Mouse (Mus musculus): ENCODE data around the gene Vmn1r79. TPM values are rescaled to one million over a fixed set of nuclear protein-coding genes. Genes with fewer than 3 reads are reported as not detected.
"Not testable (repeated sequence)": the region's sequence is repeated elsewhere in the genome, so short reads cannot be mapped to it uniquely, and the experiment has no call there.

Gene Vmn1r79
- not detected in 2 replicates for polyA plus RNA-seq (2015; fragmentation: Nextera tagmentation; extraction: Ambion mirVana)

GRCm38 (mm10) chr7:12170979-12171378 is at the start of gene Vmn1r79:
Gene Vmn1r79 (plus strand): TSS chr7:12171279.
- H3K4me3 ChIP-seq, result not testable (repeated sequence)

GRCm38 (mm10) chr7:12149957-12150356 is 21.1 kb upstream of the Vmn1r79 start, which contains the start of gene Vmn1r78:
Gene Vmn1r78 (plus strand): TSS chr7:12150257.
- Histone ChIP-seq H3K4me3 (no peak within 1 kb of the TSS), H3K27me3 (no peaks in the 10 kb centered on the region), H3K36me3 (ENCODE audit: poor library complexity, severe bottlenecking) (no peaks in the 10 kb centered on the region), H3K4me1 (no peaks in the 10 kb centered on the region), H3K4me2 (no peak within 1 kb of the TSS), H3K9me3 (replicated peaks) (peaks cover 6% of the 10 kb centered on the region; the same call in 1 of the 2 replicates), H3K9ac (no peak within 1 kb of the TSS), H3K27ac (no peak within 1 kb of the TSS)
- 59% methylated on average over 2 of the region's 2 CpGs for WGBS
- ATAC-seq, result no peak

More at GRCm38 (mm10) chr7:12170979-12171378, at the start of gene Vmn1r79:
- H3K4me2 ChIP-seq; H3K27ac ChIP-seq; H3K9me3 ChIP-seq (replicated peaks); ATAC-seq; H3K9ac ChIP-seq; H3K36me3 ChIP-seq (ENCODE audit: poor library complexity, severe bottlenecking); H3K4me1 ChIP-seq; H3K27me3 ChIP-seq: not testable (repeated sequence)

- not testable (repeated sequence) for H3K4me3 ChIP-seq; H3K4me2 ChIP-seq; H3K36me3 ChIP-seq (ENCODE audit: poor library complexity, severe bottlenecking); H3K27me3 ChIP-seq; ATAC-seq; H3K27ac ChIP-seq; H3K9ac ChIP-seq; H3K9me3 ChIP-seq (replicated peaks); H3K4me1 ChIP-seq
- WGBS, result 71% methylated on average over 1 of the region's 1 CpGs
Observed at GRCm38 (mm10) chr7:12156463-12156862, 14.6 kb upstream of the Vmn1r79 start.

GRCm38 (mm10) chr7:12172926-12173325 is 1.8 kb downstream of the Vmn1r79 start:
- ATAC-seq; H3K27me3 ChIP-seq; H3K4me1 ChIP-seq; H3K27ac ChIP-seq; H3K9me3 ChIP-seq (replicated peaks); H3K4me2 ChIP-seq; H3K36me3 ChIP-seq (ENCODE audit: poor library complexity, severe bottlenecking); H3K4me3 ChIP-seq; H3K9ac ChIP-seq: not testable (repeated sequence)
- 63% methylated on average over 2 of the region's 2 CpGs for WGBS

GRCm38 (mm10) chr7:12188986-12189385 is 17.9 kb downstream of the Vmn1r79 start, which contains the start of gene Vmn1r80:
Gene Vmn1r80 (plus strand): TSS chr7:12189286.
- Histone ChIP-seq H3K4me3 (no peak within 1 kb of the TSS), H3K4me1 (no peaks in the 10 kb centered on the region), H3K27me3 (no peaks in the 10 kb centered on the region), H3K9ac (no peak within 1 kb of the TSS), H3K4me2 (no peak within 1 kb of the TSS), H3K36me3 (ENCODE audit: poor library complexity, severe bottlenecking) (no peaks in the 10 kb centered on the region), H3K9me3 (replicated peaks) (peaks cover 14% of the 10 kb centered on the region; the same call in 1 of the 2 replicates), H3K27ac (no peak within 1 kb of the TSS)
- ATAC-seq, result no peak
- 90% methylated on average over 1 of the region's 1 CpGs for WGBS

- H3K9ac ChIP-seq, result no peak overlapping the region
- peaks cover 13% of the 10 kb centered on the region for H3K9me3 ChIP-seq (replicated peaks)
- H3K4me1 ChIP-seq, result no peaks in the 10 kb centered on the region
- no peak overlapping the region for H3K4me2 ChIP-seq
- WGBS, result 53% methylated on average over 2 of the region's 2 CpGs
- no peak overlapping the region for H3K27ac ChIP-seq
- no peak overlapping the region for H3K4me3 ChIP-seq
- no peaks in the 10 kb centered on the region for H3K36me3 ChIP-seq (ENCODE audit: poor library complexity, severe bottlenecking)
- no peak for ATAC-seq
- no peaks in the 10 kb centered on the region for H3K27me3 ChIP-seq
Observed at GRCm38 (mm10) chr7:12204141-12204540, 33.1 kb downstream of the Vmn1r79 start.

Other genes with a start within 250 kb of the Vmn1r79 start
- gene Vmn1r76, start 233.1 kb upstream of the Vmn1r79 start, polyA plus RNA-seq (2015; fragmentation: Nextera tagmentation; extraction: Ambion mirVana), result not detected in 2 replicates
- gene Vmn1r77, start 134.5 kb upstream of the Vmn1r79 start, polyA plus RNA-seq (2015; fragmentation: Nextera tagmentation; extraction: Ambion mirVana), result not detected in 2 replicates
- not detected in 2 replicates for gene Vmn1r78, start 21.0 kb upstream of the Vmn1r79 start, polyA plus RNA-seq (2015; fragmentation: Nextera tagmentation; extraction: Ambion mirVana)
- gene Vmn1r80, start 18.0 kb downstream of the Vmn1r79 start, polyA plus RNA-seq (2015; fragmentation: Nextera tagmentation; extraction: Ambion mirVana), result not detected in 2 replicates
- not detected in 2 replicates for gene Vmn1r81, start 97.0 kb downstream of the Vmn1r79 start, polyA plus RNA-seq (2015; fragmentation: Nextera tagmentation; extraction: Ambion mirVana)
- gene Vmn1r82, start 129.2 kb downstream of the Vmn1r79 start, polyA plus RNA-seq (2015; fragmentation: Nextera tagmentation; extraction: Ambion mirVana), result not detected in 2 replicates
- gene Vmn1r83, start 158.2 kb downstream of the Vmn1r79 start, polyA plus RNA-seq (2015; fragmentation: Nextera tagmentation; extraction: Ambion mirVana), result not detected in 2 replicates
- gene Vmn1r84, start 198.0 kb downstream of the Vmn1r79 start, polyA plus RNA-seq (2015; fragmentation: Nextera tagmentation; extraction: Ambion mirVana), result not detected in 2 replicates